Mouse (Mus musculus) WW6 (cell line): Measurements from ENCODE around the gene Lzts3.

Source experiments
- DNase-seq: peaks from one replicate; pipeline ENCODE4 v3.0.0-alpha.2; 2013; ENCODE audit warnings: low read depth, low spot score

The Lzts3 gene

DNA sequence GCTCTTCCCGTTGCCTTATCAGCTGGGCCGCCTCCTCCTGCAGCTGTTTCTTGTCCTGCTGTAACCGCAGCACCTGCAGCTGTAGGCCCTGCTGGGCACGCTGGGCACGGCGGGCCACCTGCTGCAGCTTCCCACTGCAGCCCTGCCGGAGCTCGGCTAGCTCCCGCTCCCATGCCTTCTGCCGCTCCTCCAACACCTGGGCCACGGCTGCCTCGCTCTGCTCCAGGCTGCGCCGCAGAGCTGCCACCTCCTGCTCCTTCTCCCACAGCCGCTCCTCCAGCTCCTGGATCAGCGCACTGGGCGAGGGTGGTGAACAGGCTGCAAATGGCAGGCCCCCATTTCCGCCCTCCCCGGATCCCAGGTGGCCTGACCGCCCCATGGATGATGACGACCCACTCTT is 6.8 kb downstream of the Lzts3 start:
- DNase-seq: no peak

DNA sequence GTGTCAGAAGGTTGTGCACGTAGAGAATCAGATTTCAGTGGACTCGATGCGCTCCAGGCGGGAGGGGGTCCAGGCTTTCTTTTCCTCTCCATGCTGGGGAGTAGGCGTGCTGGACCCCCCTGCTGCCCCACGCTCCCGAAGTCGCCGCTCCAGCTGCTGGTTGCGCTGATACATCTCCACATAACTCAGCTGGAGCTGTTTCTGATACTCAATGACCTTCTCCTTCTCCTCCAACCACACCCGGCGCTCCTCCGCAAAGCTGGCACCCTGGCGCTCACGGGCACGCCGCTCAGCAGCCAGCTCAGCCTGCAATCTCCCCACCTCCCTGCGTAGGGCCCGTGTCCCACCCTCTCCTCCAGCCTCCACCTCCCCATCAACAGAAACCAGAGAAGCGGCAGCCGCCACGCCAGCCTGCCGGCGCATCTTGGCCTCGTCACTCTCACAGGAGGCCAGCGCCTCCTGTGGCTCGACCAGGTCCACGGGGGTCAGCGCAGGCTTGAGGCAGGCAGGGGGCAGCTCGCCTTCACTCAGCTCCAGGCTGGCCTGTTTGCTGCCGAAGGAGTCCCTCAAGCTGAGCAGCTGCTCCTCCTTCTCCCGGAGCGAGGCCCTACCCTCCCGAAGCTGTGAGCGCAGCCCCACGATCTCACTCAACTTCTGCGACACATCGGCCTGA is 7.7 kb downstream of the Lzts3 start:
- no peak for DNase-seq

DNA sequence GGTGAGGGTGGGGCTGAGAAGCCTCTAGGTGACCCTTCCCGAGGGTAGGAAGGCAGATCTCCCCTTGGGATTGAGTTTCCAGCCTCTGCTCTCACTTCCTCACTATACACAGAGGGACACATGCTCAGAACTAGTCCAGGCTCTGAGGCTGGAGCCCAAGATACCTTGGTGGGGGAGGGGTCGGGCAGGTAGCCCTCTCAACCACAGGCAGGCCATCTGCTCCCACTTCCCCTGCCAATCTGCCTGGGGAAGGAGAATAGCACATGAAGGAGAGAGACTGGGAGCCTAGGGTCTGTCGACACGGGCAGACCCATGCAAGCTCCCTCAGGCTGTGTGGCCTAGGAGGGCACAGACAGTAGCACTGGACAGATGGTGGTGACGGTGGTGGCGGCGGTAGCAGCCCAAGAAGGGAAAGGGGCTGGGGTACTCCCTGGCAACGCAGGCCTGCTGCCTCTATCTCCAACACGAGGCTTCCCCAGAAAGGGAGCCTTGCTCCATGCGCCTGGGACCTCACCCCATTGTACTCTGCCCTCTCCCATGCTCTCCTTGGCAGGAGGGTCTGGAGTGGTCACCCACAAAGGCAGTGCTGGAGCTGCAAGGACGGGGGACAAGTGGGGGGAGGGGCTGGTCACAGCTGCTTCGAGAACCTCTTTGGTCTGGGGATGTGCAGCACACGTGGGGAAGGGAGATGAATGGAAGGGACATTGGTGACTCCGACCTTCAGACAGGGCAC is 8.4 kb downstream of the Lzts3 start:
- DNase-seq: no peak

DNA sequence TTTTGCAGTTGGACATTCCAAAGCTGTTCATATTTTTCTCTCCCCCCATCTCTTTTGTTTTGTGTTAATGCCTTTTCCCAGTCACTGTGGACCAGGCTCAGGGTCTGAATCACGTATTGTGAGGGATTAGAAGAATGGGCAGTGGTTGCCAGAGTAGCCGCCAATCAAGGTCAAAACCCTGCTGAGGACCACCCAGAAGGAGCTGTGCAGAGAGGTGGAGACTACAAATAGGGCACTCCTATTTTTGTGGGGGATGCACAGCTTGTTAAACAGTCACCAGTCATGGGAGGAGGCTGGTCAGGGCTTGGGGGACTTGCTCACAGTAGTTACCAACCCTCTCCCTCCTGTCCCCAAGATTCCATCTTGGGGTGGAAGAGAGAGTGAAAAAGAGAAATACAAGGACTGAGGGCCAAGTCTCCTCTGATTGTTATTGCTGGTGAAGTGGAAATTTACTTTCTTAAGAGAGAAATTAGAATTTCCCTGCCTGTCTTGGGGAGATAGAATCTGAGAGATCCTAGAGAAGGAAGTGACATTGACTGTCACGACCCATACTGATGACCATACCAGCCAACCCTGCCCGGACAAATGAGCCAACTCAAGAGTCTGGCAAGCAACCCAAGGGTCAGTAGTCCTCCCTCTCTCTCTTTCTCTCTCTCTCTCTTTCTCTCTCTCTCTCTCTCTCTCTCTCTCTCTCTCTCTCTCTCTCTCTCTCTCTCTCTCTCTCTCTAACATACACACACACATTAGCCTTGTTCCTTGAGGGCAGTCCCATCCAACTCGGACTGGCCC is 9.5 kb downstream of the Lzts3 start:
- DNase-seq: no peak

DNA sequence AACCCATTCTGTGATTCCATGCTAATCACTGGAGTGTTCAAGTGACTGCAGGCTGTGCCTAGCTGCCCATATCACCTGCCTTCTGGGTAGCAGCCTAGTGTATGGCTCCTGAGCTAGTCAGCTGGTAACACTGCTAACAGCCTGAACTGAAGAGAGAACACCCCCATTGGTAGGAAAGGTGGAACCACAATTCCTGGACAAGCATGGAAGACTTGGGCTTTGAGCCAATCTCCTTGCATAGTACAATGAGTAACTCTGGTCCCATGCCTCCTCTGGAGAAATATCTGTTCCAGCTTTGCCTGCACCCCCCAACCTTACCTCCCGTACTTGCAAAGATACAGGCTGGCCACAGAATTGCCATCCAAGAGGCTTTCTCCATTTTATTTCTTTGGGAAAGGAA is 10.2 kb downstream of the Lzts3 start:
- no peak for DNase-seq

DNA sequence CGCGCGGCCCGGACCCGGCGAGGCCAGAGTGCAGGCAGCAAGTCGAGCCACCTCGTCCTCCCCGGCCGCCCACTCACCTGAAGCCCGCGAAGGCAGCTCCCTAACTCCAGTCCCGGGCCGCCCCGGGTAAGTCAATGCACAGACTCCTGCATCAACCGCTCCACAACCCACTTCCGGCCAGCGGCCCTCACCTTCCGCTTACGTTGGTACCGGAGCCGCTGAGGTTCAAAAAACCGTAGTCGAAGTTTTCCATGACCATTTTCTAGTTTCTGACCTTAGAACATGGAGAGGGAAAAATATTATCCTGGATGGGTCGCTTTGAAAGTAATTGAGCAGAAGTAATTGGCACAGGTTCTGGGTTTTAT is 12.8 kb downstream of the Lzts3 start, which contains the start of the genes Fastkd5 and Ubox5:
Fastkd5 (minus strand) TSS at position 189 of the 365 bp plus-strand sequence.
Ubox5 (minus strand) TSS at position 200 of the 365 bp plus-strand sequence.
- DNase-seq: no peak

DNA sequence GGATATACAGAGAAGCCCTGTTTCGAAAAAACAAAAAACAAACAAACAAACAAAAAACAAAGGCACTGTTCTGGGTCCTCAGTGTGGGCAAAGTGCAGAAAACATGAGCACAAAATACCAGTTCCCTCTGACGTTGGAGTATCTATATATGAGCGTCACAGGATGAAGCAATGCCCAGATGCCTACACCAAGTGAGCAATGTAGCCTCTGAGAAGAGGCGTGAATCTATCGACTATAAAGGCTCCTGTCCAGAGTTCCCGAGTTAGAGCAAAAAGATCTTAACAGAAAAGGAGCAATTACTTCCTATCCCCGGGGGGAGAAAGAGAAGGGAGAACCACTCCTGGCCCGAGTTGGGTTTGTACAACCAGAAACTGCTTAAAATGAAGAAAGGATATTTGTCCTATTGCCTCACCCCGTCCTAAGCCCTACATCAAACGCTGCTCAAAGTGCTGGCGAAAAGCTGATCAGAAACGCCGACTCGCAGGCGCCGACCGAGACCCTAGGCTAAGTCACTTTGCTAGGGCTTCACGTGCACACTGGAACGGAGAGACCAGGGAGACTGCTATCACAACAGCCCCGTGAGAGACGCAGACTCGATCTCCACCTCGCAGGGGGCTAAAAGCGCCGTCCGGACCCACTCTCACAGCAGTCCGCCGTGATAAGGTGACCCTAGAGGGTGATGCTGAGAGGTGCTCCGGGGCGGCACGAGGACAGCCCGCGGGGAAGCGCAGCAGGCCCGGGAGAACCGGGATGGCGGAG is 13.3 kb downstream of the Lzts3 start:
- no peak for DNase-seq

DNA sequence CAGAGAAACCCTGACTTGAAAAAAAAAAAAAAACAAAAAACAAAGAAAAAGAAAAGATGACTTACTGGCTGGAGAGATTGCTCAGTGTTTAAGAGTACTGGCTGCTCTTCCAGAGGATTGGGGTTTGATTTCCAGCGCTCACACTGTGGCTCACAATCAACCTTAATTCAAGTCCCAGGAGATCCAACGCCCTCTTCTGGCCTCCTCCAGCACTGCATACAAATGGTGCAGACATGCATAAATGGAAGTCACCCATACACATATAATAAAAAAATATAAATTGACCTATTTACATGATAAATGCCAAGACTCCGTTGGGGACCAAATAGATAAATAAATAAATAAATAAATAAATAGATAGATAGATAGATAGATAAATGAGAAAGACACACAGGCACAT is 14.2 kb downstream of the Lzts3 start:
- no peak for DNase-seq

DNA sequence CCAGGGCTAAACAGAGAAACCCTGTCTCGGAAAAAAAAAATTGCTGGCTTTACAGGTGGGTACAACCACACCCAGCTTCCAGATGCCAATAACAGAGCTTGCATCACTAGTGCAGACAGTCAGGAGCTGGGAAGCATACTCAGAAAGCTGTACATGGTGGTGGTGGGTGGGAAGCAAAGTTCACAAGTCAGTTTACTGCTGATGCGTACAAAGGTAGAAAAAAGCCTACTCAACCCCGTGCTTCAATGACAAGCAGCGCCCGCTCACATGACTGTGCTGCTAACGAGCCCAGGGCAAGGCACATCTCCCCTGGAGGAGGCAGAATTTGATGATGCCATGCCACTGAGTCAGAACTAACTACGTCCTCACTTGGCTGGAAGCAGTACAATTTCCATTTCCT is 23.6 kb downstream of the Lzts3 start:
- DNase-seq: no peak

DNA sequence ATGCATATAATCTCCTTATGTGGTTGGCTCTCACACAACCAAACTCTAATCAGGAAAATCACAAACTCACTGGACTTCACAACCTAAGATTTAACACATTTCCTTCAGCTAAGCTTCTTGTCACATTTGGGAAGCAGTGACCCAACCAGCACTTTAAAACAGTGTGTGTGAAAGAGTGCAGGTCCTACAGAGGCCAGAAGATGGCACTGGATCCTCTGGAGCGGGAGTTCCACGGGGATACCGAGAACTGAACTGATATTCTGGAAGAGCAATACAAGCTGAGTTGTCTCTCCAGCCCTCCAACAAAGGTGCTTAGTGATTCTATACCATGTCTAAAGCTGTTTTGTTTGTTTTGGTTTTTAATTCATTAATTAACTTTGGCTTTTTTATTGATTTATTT is 29.5 kb downstream of the Lzts3 start:
- no peak for DNase-seq

DNA sequence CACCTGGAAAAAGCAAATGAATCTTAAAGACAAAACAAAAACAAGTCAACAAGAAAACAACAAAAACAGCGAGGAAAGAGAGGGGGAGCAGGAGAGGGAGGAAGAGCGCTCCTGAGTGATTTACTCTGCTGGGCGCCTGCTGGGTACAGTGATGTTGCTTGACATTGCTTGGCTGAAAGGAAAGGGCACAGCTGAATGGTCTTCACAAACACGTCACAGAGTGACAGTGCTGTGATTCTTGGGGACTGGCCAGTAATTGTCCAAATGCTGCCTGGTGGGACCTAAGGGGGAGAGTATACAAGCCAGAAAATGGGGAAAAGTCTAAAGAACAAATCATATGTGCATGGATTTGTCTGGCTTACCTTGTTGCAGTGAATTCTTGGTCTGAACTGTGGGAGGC is 40.4 kb downstream of the Lzts3 start:
- DNase-seq: no peak

DNA sequence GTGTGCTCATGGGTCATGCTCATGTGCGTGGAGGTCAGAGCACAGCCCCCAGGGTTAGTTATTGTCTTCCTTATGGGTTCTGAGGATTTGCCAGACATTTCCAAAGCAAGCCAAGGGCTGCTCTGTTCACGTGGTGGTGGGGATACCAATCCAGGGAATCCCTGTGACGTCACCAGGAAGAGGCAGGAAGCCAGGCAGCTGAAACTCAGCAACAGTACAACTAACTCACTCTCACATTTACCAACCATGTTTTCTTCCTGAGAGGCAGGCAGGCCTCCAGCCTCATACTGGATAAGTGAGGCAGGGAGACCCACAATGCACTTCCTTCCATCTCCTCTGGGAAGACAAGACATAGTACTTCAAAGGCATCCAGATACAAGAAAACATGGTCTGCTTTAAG is 44.2 kb downstream of the Lzts3 start:
- no peak for DNase-seq

DNA sequence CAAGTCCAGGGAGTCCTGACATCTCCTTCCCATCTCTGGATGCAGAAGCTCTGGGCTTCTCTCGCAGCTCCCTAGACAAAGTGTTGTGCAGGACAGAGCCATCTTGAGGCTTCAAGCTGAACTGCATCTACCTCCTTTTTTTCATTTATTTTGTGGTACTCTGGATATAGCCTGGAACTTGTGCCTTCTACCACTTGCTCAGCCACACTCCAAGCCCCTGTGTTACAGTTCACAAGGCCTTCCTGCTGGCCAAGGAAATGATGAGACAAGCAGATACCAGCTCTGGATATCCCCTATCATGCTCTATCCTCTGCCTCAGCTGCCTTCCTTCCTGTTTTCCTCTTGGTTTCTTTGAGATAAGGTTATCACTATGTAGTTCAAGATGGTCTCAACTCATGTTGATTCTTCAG is 45.0 kb downstream of the Lzts3 start:
- no peak for DNase-seq

DNA sequence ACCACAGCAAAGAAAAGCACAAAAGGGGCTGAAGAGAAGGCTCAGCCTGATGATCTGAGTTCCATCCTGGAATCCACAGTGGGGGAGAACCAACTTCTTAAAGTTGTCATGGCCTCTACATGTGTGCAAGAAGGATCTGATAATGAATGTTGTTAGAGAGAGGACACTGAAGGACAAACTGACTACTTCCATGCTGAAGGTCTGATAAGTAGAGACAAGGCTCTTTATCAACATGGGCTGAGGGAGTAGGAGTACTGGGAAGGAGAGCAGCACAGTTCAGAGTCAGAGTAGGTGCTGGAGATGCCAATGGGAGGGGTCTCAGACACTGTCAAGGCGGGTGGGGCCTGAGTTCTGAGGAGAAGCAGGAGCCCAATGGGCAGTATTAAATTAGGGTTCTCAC is 47.0 kb downstream of the Lzts3 start:
- no peak for DNase-seq

DNA sequence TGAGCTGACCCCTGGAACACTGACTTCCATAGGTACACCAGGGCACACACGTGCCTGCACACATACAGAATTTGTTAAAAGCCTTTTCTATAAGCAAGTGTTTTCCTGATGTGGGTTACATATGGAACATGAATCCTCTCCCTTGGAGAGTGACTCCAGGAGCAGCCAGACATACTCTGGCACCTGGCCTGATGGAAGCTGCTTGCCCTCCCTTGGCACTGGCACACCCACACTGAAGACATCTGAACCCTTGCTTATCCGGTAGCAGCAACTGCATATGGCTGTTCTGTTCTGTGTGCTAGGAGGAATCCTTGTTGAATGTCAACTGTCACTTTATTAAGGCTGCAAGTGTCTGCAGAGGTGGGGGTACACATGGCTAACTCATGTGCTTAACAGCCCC is 51.6 kb downstream of the Lzts3 start:
- DNase-seq: no peak

DNA sequence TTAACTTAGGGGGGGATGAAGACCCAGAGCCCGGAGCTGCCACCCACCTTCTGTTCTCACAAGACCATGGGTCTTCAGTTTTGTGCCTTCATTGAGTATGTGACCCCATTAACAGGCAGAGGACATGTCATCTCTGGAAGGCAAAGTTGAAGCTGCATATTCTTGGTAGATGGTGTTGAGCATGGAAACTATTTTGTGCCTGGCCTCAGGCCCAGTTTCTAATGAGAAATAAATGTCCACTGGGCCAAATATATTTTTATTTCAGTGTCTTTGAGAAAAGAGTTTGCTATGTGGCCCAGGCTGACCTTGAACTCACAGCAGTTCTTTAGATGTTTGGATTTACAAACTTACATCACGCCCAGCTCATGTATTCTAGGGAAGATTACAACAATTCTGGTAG is 52.8 kb downstream of the Lzts3 start:
- no peak for DNase-seq

DNA sequence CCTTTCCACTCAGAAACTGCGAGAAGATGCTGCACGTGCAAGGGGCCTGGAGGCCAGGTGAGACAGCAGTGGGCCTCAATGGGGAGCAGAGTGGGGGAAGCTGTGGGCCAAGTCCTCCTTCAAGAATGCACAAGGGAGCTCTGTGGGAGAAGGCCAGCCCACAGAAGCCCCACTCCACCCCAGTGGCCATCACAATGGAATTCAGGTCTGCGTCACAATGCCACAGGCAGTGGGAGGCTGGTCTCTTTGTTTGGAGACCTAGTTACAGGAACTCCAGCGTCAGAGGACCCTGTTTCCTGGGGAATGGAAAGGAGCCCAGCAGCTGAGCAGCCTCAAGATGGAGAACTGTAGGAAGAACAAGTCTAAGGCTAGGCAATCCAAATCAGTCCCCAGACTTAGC is 53.4 kb downstream of the Lzts3 start:
- no peak for DNase-seq

DNA sequence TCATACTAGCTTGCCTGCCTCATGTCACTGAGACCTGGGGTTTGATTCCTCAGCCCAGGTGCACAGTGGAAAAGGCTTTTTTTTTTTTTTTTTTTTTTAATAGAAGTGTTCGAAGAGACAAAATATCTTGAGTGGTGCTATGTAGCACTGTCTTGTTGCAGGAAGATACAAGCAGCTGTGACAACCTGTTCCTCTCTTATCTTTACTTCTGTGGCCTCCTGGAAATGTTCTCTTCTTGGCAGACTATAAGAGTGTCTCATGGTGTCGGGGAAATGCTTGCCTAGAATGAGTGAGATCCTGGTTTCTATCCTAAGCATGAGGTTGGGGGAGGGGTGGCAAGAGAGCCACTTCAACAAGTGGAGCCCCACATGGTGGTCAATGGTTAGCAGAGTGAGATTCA is 54.2 kb downstream of the Lzts3 start:
- no peak for DNase-seq

DNA sequence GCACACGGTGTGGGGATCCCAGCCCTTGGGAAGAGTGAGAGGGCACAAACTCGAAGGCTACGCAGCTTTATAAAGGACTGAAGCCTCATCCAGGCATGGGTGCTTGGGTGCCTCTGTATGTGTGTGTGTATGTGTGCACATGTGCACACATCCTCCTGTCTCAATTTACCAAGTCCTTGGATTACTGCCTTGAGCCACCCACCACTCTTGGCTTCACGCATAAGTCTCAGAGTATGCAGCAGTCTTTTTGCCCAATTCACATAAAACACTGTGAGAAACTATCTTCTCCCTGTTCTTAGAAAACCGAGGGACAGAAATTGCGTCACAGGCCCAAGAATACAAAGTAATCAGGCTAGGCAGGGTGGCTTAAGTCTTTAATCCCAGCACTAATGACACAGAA is 56.6 kb downstream of the Lzts3 start:
- no peak for DNase-seq

DNA sequence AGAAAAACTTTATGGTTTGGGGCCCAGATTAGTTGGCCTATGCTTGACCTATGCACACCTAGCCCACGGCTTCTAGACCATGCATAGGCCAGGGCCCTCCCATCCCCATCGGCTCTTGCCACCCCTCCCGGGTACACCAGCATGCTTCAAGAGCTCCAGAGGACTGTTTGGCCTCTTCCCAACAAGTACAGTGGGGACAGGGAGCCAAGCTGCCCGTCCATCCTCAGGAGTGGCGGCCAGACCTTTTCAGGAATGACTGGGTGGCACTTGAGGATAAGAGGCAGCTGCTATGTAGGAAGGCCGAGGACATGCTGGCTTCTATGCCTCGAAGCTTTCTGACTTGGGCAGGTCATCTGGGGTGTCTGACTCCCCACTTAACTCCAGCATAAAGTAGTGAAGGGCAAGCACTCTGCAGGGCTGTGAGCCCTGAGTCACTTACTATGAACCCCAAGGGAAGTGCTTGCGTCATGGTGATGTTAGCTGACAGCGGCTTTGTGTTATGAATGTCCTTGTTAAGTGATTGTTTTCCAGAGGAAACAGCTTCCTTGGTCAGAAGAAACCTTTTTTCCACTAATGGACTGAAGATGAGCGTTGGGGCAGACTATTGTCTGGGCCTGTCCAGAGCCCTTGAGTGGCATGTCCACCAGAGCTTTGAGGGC is 58.6 kb downstream of the Lzts3 start:
- no peak for DNase-seq
